Mouse (Mus musculus) kidney, embryonic 16.5 days (tissue): ENCODE measurements around the gene Nid2. TPM values are rescaled to one million over a fixed set of nuclear protein-coding genes. Genes with fewer than 3 reads are reported as not detected.
A peak's percentile ranks its signal among the peaks of the same experiment; 100 is the strongest.

ENCODE experiments used
- ATAC-seq: fragments of 200-750 bp; cut with Nextera tagmentation; 2 replicates; pipeline ENCODE4 v1.8.0; 2017; ENCODE audit warnings: moderate TSS enrichment; ENCODE audit not compliant: low FRiP score, low TSS enrichment
- H3K27ac ChIP-seq: fragments of 300-500 bp; sonication (generic); 2 replicates; pipeline ENCODE4 v1.5.1; 2014; ENCODE audit warnings: low read length
- H3K27me3 ChIP-seq: fragments of 300-500 bp; sonication (generic); 2 replicates; pipeline ENCODE4 v1.6.1; 2014; ENCODE audit warnings: low read length, control low read depth, mixed read lengths; ENCODE audit not compliant: insufficient read depth
- H3K36me3 ChIP-seq: fragments of 300-500 bp; sonication (generic); 2 replicates; pipeline ENCODE4 v1.6.1; 2014; ENCODE audit warnings: low read length, control low read depth, mixed read lengths; ENCODE audit not compliant: insufficient read depth
- H3K4me1 ChIP-seq: fragments of 300-500 bp; sonication (generic); 2 replicates; pipeline ENCODE4 v1.6.1; 2014; ENCODE audit warnings: low read length, control low read depth, mixed read lengths; ENCODE audit not compliant: insufficient read depth
- H3K4me2 ChIP-seq: fragments of 300-500 bp; sonication (generic); replicated peaks from 2 replicates; pipeline ENCODE4 v1.6.1; 2014; ENCODE audit warnings: low read depth, low read length
- H3K4me3 ChIP-seq: fragments of 300-500 bp; sonication (generic); 2 replicates; pipeline ENCODE4 v1.5.1; 2014; ENCODE audit warnings: mild to moderate bottlenecking, low read length
- H3K9ac ChIP-seq: fragments of 300-500 bp; sonication (generic); replicated peaks from 2 replicates; pipeline ENCODE4 v1.6.1; 2014; ENCODE audit warnings: low read length
- H3K9me3 ChIP-seq: fragments of 300-500 bp; sonication (generic); 2 replicates; pipeline ENCODE4 v1.6.1; 2016; ENCODE audit warnings: low read length, control low read depth
- WGBS: fragments of 180-500 bp; shearing (Covaris S2); extraction: QIAGEN DNeasy Blood & Tissue Kit; methylation state at CpG from one replicate; pipeline ENCODE4 v1.1.7; 2014; 5-methylcytosine and 5-hydroxymethylcytosine counted together
- polyA plus RNA-seq: library from polyadenylated mRNA; unstranded; fragments of >200 nt; fragmentation: Nextera tagmentation; extraction: Ambion mirVana; gene quantifications from 2 replicates; pipeline ENCODE4 v1.2.1, GENCODE M21; 2015

Gene Nid2
- 147 and 148 TPM in 2 replicates for polyA plus RNA-seq

DNA sequence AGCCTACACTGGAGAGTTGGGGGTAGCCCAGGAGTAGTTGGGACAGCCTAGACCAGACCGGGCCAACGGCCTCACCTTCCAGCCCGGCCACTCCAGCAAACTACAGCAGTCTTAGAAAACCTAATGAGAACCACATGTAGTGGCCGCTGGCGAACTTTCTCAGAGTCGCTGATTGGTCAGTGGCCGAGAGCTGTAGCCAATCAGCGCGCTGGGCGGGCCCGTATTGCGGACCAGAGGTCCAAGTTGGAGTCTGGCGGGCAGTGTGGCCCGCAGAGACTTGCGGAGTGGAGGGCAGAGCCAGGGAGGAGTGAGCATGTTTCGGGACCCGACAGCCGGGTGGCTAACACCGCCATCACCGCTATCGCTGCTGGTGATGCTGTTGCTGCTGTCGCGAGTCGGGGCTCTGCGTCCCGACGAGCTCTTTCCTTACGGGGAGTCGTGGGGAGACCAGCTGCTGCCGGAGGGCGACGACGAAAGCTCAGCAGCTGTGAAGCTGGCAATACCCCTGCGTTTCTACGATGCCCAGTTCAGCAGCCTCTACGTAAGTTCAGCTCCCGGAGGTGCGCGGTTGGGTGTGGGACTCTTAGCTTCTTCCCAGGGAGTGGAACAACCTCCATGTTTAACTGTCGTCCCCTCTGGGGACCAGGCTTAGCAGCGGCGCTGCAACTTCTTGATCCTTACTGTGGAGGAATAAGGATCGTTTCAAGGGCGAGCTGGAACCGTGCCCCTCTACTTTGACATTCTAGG is at the start of gene Nid2:
Gene Nid2, plus strand, starts transcription at position 241 of the 747 bp plus-strand sequence.
- no peaks in the 10 kb centered on the region for H3K27me3 ChIP-seq

DNA sequence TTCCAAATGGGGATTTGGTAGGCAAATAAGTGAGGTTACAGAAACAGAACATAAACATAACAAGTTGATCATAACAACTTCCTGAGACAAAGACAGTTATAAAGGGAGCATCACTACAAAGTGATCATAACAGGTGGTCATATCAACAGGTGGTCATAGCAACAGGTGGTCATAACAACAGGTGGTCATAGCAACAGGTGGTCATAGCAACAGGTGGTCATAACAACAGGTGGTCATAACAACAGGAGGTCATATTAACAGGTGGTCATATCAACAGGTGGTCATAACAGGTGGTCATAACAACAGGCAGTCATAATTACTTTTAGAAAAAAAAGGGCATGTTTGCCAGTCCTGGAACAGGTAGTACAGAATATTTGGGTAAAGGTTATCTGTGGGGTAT is 49.5 kb upstream of the Nid2 start:
- Histone ChIP-seq H3K27ac (no peak overlapping the region), H3K4me1 (peaks cover 1% of the 10 kb centered on the region)
- no peak for ATAC-seq

More for the DNA sequence above, at the start of gene Nid2:
- under 1% methylated on average over 45 of the region's 45 CpGs for WGBS
- Histone ChIP-seq H3K9me3 (no peaks in the 10 kb centered on the region), H3K36me3 (peaks cover 4% of the 10 kb centered on the region; the same call in 1 of the 2 replicates), H3K4me3 (peak within 1 kb of the TSS; percentile 71), H3K4me1 (peaks cover 36% of the 10 kb centered on the region), H3K27ac (peak within 1 kb of the TSS; percentile 89), H3K4me2 (peak within 1 kb of the TSS; percentile 89), H3K9ac (peak within 1 kb of the TSS; percentile 76)
- ATAC-seq = peak; percentile 96

DNA sequence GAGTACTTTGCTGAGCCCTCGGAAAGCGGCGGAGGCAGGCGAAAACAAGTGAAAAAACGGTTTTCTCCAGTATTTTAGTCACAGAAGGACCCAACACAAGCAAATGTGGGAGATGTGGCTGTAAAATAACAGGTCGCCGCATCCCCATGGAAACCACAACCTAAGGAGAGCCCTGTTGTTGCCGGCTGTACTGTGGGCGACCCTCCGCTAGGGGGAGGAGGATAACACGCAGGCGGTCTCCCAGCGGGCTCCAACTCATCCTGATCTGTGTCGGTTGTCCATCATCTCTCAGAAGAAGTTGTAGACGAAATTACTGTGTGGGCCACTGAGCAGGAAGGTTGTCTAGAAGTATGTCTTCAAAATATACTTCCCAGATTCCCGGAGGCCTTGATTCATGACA is 45.4 kb upstream of the Nid2 start:
- peak overlapping the region; percentile 31 for H3K4me2 ChIP-seq

More for the DNA sequence above, 49.5 kb upstream of the Nid2 start:
- Histone ChIP-seq H3K4me3 (no peak overlapping the region), H3K9ac (no peak overlapping the region), H3K36me3 (no peaks in the 10 kb centered on the region), H3K9me3 (no peaks in the 10 kb centered on the region), H3K4me2 (no peak overlapping the region), H3K27me3 (no peaks in the 10 kb centered on the region)

DNA sequence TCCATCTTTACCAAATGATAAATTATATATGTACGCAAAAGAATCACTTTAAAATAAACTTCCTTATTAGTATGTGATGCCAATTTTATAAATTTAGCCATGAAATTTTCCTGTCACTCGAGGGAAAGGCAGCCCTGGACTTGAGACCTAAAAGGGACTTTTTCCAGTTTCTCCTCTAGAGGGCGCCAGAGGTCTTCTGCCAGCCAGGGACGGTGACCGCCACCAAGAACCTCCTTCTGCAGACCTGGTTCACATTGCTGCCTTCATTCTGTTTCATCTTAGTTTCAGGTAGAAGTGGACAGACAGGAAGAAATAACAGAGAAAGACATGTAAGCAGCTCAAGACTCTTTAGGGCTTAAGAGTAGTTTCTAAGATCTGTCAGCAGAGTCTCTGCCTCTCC is 44.6 kb upstream of the Nid2 start:
- H3K27ac ChIP-seq = peak overlapping the region; percentile 43; the same call in 1 of the 2 replicates
- no peak overlapping the region for H3K4me2 ChIP-seq
- H3K4me3 ChIP-seq = no peak overlapping the region
- H3K36me3 ChIP-seq = no peaks in the 10 kb centered on the region
- 2% methylated on average over 5 of the region's 5 CpGs for WGBS
- H3K27me3 ChIP-seq = no peaks in the 10 kb centered on the region
- peaks cover 27% of the 10 kb centered on the region for H3K4me1 ChIP-seq
- no peak for ATAC-seq
- no peaks in the 10 kb centered on the region for H3K9me3 ChIP-seq
- H3K9ac ChIP-seq = no peak overlapping the region

More for the DNA sequence above, 45.4 kb upstream of the Nid2 start:
- Histone ChIP-seq H3K36me3 (no peaks in the 10 kb centered on the region), H3K27me3 (no peaks in the 10 kb centered on the region), H3K4me3 (no peak overlapping the region), H3K27ac (no peak overlapping the region), H3K4me1 (peaks cover 27% of the 10 kb centered on the region), H3K9me3 (no peaks in the 10 kb centered on the region), H3K9ac (0 out of 2 replicates have a peak overlapping the region, but pooled peaks have one; percentile 9)
- WGBS = 7% methylated on average over 16 of the region's 16 CpGs
- peak; percentile 68; the same call in 1 of the 2 replicates for ATAC-seq

DNA sequence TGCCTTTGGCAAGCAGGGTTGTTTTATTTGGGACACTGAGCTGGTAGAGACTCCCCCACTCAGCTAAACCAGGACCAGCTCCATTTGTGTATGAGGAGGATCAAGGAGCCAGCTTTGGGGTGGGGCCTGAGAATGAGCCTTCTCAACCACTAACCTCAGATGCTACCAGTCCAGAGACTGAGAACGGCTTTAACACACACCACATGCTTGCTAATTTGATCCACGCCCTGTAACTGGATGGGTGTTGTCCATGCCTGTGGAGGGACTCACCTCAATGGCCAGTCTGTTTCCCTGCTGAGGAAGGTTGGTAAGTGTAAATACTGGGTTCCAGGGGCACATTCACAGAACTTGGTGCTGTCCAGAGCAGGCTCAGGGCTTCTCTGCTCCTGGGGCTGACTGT is 44.1 kb upstream of the Nid2 start:
- Histone ChIP-seq H3K9me3 (no peaks in the 10 kb centered on the region), H3K27me3 (no peaks in the 10 kb centered on the region), H3K36me3 (no peaks in the 10 kb centered on the region), H3K4me3 (no peak overlapping the region), H3K4me2 (no peak overlapping the region), H3K9ac (no peak overlapping the region), H3K4me1 (peaks cover 27% of the 10 kb centered on the region), H3K27ac (peak overlapping the region; percentile 43; the same call in 1 of the 2 replicates)
- 46% methylated on average over 2 of the region's 2 CpGs for WGBS
- ATAC-seq = peak; percentile 20; the same call in 1 of the 2 replicates

DNA sequence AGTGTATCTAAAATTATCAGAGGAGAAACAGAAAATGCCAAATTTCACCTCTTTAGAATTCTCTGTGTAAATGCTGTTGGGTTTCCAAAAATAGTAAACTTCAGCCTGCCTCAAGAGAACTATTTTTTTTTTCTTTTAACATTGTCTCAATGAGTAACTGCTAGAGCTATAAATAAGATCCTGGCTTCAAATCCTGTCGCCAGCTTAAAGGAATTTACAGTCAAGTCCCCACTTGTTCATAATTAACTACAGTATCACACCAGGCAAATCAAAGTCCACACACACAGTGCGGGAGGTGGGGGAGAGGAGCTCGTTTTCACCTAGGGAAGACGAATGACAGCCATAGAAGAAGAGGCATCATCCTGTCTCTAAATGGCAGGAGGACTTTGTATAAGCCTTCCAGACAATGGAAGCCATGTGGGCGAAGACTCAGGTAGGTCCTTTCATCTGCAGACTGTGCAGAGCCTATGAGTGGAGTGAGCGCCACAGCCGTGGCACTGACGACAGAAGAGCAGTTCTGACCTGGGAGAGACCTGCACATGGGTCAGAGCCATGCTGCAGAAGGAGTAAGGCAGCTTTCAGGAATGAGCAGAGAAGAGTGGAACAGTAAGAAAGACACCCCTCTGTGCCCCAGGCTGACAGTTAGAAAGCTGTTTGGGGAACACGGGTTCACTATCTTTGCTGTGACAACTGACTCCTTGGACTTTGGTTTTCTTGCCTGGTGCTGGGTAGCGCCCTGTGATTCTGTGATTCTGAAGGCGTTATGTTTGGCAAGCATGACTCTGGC is 43.2 kb upstream of the Nid2 start:
- H3K36me3 ChIP-seq = no peaks in the 10 kb centered on the region
- H3K9me3 ChIP-seq = no peaks in the 10 kb centered on the region
- peaks cover 33% of the 10 kb centered on the region for H3K4me1 ChIP-seq
- peak; percentile 66 for ATAC-seq
- H3K4me3 ChIP-seq = peak overlapping the region; percentile 15
- H3K27ac ChIP-seq = peak overlapping the region; percentile 80
- 0 out of 2 replicates have a peak overlapping the region, but pooled peaks have one; percentile 10 for H3K9ac ChIP-seq
- 35% methylated on average over 11 of the region's 11 CpGs for WGBS
- H3K27me3 ChIP-seq = no peaks in the 10 kb centered on the region
- peak overlapping the region; percentile 32 for H3K4me2 ChIP-seq

DNA sequence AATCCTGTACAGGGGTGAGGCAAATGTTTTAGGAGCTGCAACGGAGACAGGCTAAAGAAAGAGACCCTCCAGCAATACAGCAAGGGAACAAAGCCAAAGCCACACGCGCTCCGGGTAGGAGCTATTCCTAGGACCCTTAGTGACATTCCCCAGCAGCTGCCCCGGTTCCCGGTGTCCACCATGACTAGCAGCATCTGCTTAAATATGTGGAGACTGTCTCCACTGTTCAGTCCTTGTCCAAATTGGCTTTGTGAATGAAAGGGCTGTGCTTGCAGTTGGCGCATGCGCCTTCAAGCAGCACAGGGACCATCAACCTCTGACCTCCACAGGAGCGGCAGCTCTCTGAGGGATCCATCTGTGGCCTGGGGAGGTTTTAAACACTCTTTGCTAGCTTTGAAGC is 41.9 kb upstream of the Nid2 start:
- H3K4me1 ChIP-seq = peaks cover 33% of the 10 kb centered on the region
- H3K27ac ChIP-seq = peak overlapping the region; percentile 80
- no peaks in the 10 kb centered on the region for H3K36me3 ChIP-seq
- 55% methylated on average over 9 of the region's 9 CpGs for WGBS
- H3K9me3 ChIP-seq = no peaks in the 10 kb centered on the region
- no peak for ATAC-seq
- peak overlapping the region; percentile 32 for H3K4me2 ChIP-seq
- peak overlapping the region; percentile 29; the same call in 1 of the 2 replicates for H3K9ac ChIP-seq
- H3K4me3 ChIP-seq = peak overlapping the region; percentile 10; the same call in 1 of the 2 replicates
- H3K27me3 ChIP-seq = no peaks in the 10 kb centered on the region

DNA sequence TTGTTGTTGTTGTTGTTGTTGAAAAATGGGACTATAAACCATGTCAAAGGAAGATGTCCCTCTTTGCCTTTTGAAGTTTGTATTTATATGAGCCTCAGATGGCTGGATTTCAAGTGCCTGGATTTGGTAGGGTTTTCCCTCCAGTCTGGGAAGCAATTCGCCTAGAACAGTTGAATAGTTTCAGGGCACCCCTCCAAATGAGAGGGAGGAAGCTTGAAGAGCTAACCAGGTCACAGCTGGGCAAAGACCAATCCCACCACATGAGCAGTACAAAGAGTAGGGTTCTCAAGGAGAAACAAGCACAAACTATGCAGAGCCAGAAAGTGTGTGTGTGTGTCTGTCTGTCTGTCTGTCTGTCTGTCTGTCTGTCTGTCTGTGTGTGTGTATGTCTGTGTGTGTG is 39.3 kb upstream of the Nid2 start:
- Histone ChIP-seq H3K9ac (no peak overlapping the region), H3K27me3 (no peaks in the 10 kb centered on the region), H3K4me1 (peaks cover 30% of the 10 kb centered on the region), H3K9me3 (no peaks in the 10 kb centered on the region), H3K27ac (no peak overlapping the region), H3K4me2 (no peak overlapping the region), H3K36me3 (no peaks in the 10 kb centered on the region), H3K4me3 (no peak overlapping the region)
- 48% methylated on average over 1 of the region's 1 CpGs for WGBS
- no peak for ATAC-seq

DNA sequence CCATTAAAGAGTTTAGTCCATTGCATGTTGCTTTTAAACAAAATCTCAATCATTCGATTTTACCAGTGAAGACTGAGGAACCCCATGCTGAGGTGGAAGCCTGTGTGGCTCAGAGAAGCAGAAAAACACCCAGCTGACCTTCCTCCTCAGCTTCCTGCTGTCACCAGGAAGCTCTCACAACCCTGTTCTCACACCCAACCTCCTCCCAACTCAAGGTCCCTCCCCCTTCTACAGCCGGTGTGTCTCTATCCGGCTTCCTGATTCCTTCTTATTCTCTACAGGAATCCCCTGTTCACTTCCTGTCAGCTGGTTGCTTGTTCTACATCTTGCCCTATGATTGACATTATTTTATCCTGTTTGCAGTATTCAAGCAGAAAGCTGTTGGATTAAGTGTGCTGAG is 38.0 kb upstream of the Nid2 start:
- WGBS = 43% methylated on average over 3 of the region's 3 CpGs
- ATAC-seq = no peak
- no peaks in the 10 kb centered on the region for H3K36me3 ChIP-seq
- no peak overlapping the region for H3K4me3 ChIP-seq
- H3K27ac ChIP-seq = 0 out of 2 replicates have a peak overlapping the region, but pooled peaks have one; percentile 27
- no peaks in the 10 kb centered on the region for H3K9me3 ChIP-seq
- H3K4me2 ChIP-seq = no peak overlapping the region
- H3K4me1 ChIP-seq = peaks cover 19% of the 10 kb centered on the region
- H3K9ac ChIP-seq = no peak overlapping the region
- H3K27me3 ChIP-seq = no peaks in the 10 kb centered on the region
